Mouse (Mus musculus): ENCODE results near the gene Coro1c.
A peak's percentile ranks its signal among the peaks of the same experiment; 100 is the strongest.

Gene Coro1c

GRCm38 (mm10) chr5:113882566-113883383, 25.8 kb downstream of the Coro1c start:
- no peak for DNase-seq

- DNase-seq: no peak
Measured at GRCm38 (mm10) chr5:113881136-113881535, 27.4 kb downstream of the Coro1c start.

- DNase-seq: no peak
Measured at GRCm38 (mm10) chr5:113878943-113879617, 29.5 kb downstream of the Coro1c start.

GRCm38 (mm10) chr5:113877565-113877964, 31.0 kb downstream of the Coro1c start:
- DNase-seq: no peak

- DNase-seq: no peak
Measured at GRCm38 (mm10) chr5:113876176-113876575, 32.4 kb downstream of the Coro1c start.

GRCm38 (mm10) chr5:113875625-113876024, 32.9 kb downstream of the Coro1c start:
- DNase-seq: no peak

- DNase-seq: no peak
Measured at GRCm38 (mm10) chr5:113874063-113875024, 34.2 kb downstream of the Coro1c start.

GRCm38 (mm10) chr5:113872936-113873912, 35.3 kb downstream of the Coro1c start:
- DNase-seq: peak; percentile 85

GRCm38 (mm10) chr5:113871903-113872548, 36.5 kb downstream of the Coro1c start:
- peak; percentile 44 for DNase-seq

GRCm38 (mm10) chr5:113870393-113871040, 38.0 kb downstream of the Coro1c start:
- DNase-seq: no peak

GRCm38 (mm10) chr5:113869132-113869531, 39.4 kb downstream of the Coro1c start:
- DNase-seq: no peak

GRCm38 (mm10) chr5:113864992-113865391, 43.6 kb downstream of the Coro1c start:
- DNase-seq: no peak

GRCm38 (mm10) chr5:113863994-113864393, 44.6 kb downstream of the Coro1c start:
- DNase-seq: no peak

GRCm38 (mm10) chr5:113862418-113862817, 46.1 kb downstream of the Coro1c start:
- peak; percentile 41 for DNase-seq

- no peak for DNase-seq
Measured at GRCm38 (mm10) chr5:113861294-113861693, 47.3 kb downstream of the Coro1c start.

GRCm38 (mm10) chr5:113858971-113859370, 49.6 kb downstream of the Coro1c start:
- no peak for DNase-seq

GRCm38 (mm10) chr5:113858550-113858949, 50.0 kb downstream of the Coro1c start:
- no peak for DNase-seq

GRCm38 (mm10) chr5:113857631-113858030, 50.9 kb downstream of the Coro1c start:
- no peak for DNase-seq

GRCm38 (mm10) chr5:113856631-113857030, 51.9 kb downstream of the Coro1c start:
- DNase-seq: no peak

GRCm38 (mm10) chr5:113855696-113856095, 52.9 kb downstream of the Coro1c start:
- DNase-seq: no peak

GRCm38 (mm10) chr5:113855117-113855516, 53.4 kb downstream of the Coro1c start:
- DNase-seq: no peak

Measured in right cerebral cortex, adult 18-20 months (tissue).